Mouse (Mus musculus): ENCODE data around the gene Acot5. TPM values are rescaled to one million over a fixed set of nuclear protein-coding genes. Genes with fewer than 3 reads are reported as not detected.
"Not testable (repeated sequence)": the region's sequence is repeated elsewhere in the genome, so short reads cannot be mapped to it uniquely, and the experiment has no call there.

The Acot5 gene
- polyA plus RNA-seq (2015; fragmentation: Nextera tagmentation; extraction: Ambion mirVana) = 0.10 TPM in 1 of 2 replicates, not detected in the other

DNA sequence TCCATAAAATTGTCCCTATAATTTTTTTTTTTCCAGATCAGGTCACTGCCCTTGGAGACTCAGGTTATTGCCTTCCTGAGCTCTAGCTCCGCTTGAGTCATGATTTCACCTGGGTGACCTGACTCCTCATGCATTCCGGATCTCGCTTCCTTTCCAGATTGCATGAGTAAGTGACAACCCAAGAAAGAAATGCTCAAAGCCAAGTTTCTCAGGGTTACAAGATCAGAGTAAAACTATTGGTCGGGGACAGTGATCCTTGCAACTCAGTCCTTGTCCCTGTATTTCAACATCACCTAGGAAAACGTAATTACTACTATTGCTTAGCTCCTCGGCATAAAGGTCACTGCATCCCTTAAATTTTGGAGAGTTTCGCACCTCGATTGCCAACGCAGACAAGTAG lies at the start of gene Acot5:
Gene Acot5 (plus strand): TSS at position 340 of the 400 bp plus-strand sequence.
- Histone ChIP-seq H3K27ac (no peak within 1 kb of the TSS), H3K4me3 (peak within 1 kb of the TSS; percentile 48), H3K4me2 (peak within 1 kb of the TSS; percentile 81), H3K9ac (no peak within 1 kb of the TSS; the same call in 1 of the 2 replicates), H3K27me3 (peaks cover 33% of the 10 kb centered on the region), H3K9me3 (replicated peaks) (no peaks in the 10 kb centered on the region), H3K4me1 (replicated peaks) (0 out of 2 replicates have a peak, but pooled peaks cover 2% of the 10 kb centered on the region), H3K36me3 (no peaks in the 10 kb centered on the region)
- no peak for ATAC-seq (replicated peaks; ENCODE audit: insufficient number of reproducible peaks, insufficient read depth, low FRiP score, low read depth)
- WGBS = 50% methylated on average over 9 of the region's 9 CpGs

DNA sequence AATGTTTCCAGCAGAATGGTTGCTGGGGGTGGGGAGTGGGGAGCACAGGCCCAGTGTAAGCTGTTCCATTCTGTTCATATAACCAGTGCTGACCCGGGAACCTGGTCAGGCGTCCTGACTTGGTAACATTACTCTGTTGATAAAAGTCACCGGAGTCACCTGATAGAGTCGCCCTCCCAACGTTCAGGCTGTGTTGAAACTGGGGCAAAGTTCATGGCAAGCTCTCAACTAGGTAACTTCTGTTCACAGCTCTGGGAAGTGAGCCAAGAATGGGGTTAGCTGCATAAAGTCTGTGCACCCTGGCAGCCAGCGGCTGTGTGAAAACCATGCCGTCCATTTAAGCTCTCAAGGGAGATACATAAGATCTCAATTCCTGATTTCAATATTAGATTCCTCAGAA lies 48.6 kb upstream of the Acot5 start:
- not testable (repeated sequence) for H3K4me1 ChIP-seq (replicated peaks); H3K9me3 ChIP-seq (replicated peaks); H3K27me3 ChIP-seq; H3K9ac ChIP-seq; H3K4me3 ChIP-seq; H3K36me3 ChIP-seq; H3K4me2 ChIP-seq
- peak overlapping the region; percentile 31 for H3K27ac ChIP-seq
- ATAC-seq (replicated peaks; ENCODE audit: insufficient number of reproducible peaks, insufficient read depth, low FRiP score, low read depth) = peak; percentile 80
- WGBS = 14% methylated on average over 7 of the region's 7 CpGs

GRCm38 (mm10) chr12:84022266-84022665 lies 46.9 kb upstream of the Acot5 start:
- WGBS = 92% methylated on average over 4 of the region's 4 CpGs
- H3K4me1 ChIP-seq (replicated peaks); H3K36me3 ChIP-seq; H3K9ac ChIP-seq; H3K4me2 ChIP-seq; H3K9me3 ChIP-seq (replicated peaks); H3K27me3 ChIP-seq; H3K4me3 ChIP-seq; ATAC-seq (replicated peaks; ENCODE audit: insufficient number of reproducible peaks, insufficient read depth, low FRiP score, low read depth); H3K27ac ChIP-seq: not testable (repeated sequence)

GRCm38 (mm10) chr12:84023052-84023745 lies 45.9 kb upstream of the Acot5 start:
- Histone ChIP-seq H3K27me3 (no peaks in the 10 kb centered on the region), H3K9ac (no peak overlapping the region), H3K27ac (no peak overlapping the region), H3K4me3 (no peak overlapping the region), H3K9me3 (replicated peaks) (no peaks in the 10 kb centered on the region), H3K4me2 (no peak overlapping the region), H3K4me1 (replicated peaks) (peaks cover 5% of the 10 kb centered on the region; the same call in 1 of the 2 replicates), H3K36me3 (no peaks in the 10 kb centered on the region)
- WGBS = 83% methylated on average over 9 of the region's 9 CpGs
- ATAC-seq (replicated peaks; ENCODE audit: insufficient number of reproducible peaks, insufficient read depth, low FRiP score, low read depth) = no peak

GRCm38 (mm10) chr12:84025888-84026287 lies 43.2 kb upstream of the Acot5 start:
- 76% methylated on average over 7 of the region's 7 CpGs for WGBS
- no peak for ATAC-seq (replicated peaks; ENCODE audit: insufficient number of reproducible peaks, insufficient read depth, low FRiP score, low read depth)
- H3K4me3 ChIP-seq = no peak overlapping the region
- no peaks in the 10 kb centered on the region for H3K27me3 ChIP-seq
- H3K9ac ChIP-seq = no peak overlapping the region
- no peaks in the 10 kb centered on the region for H3K36me3 ChIP-seq
- no peak overlapping the region for H3K27ac ChIP-seq
- peaks cover 10% of the 10 kb centered on the region; the same call in 1 of the 2 replicates for H3K4me1 ChIP-seq (replicated peaks)
- H3K9me3 ChIP-seq (replicated peaks) = no peaks in the 10 kb centered on the region
- no peak overlapping the region for H3K4me2 ChIP-seq

DNA sequence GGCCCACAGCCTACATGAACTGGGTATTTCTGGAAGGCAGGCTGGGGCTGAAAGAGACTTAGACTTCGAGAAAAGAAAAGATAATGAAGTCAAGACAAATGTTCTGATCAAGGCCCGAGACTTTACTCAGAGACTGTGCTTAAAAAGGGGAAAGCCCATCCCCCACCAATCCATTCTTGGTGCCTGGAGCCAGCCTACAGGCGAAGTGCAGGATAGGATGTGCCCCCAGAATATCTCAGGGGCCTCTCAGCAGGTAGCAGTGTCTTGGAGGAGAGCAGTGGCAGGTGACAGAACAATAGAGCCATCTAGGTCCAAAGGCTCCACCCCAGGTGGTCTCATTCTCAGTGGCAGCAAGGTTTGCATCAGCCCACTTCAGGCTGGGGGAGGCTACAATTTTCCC lies 40.8 kb upstream of the Acot5 start:
- H3K27ac ChIP-seq; H3K9me3 ChIP-seq (replicated peaks); H3K4me2 ChIP-seq; H3K27me3 ChIP-seq; H3K9ac ChIP-seq; ATAC-seq (replicated peaks; ENCODE audit: insufficient number of reproducible peaks, insufficient read depth, low FRiP score, low read depth); H3K4me3 ChIP-seq; H3K36me3 ChIP-seq; H3K4me1 ChIP-seq (replicated peaks): not testable (repeated sequence)
- 56% methylated on average over 3 of the region's 3 CpGs for WGBS

- 96% methylated on average over 1 of the region's 1 CpGs for WGBS
- ATAC-seq (replicated peaks; ENCODE audit: insufficient number of reproducible peaks, insufficient read depth, low FRiP score, low read depth); H3K4me2 ChIP-seq; H3K9ac ChIP-seq; H3K4me1 ChIP-seq (replicated peaks); H3K9me3 ChIP-seq (replicated peaks); H3K27me3 ChIP-seq; H3K27ac ChIP-seq; H3K36me3 ChIP-seq; H3K4me3 ChIP-seq: not testable (repeated sequence)
These were observed 40.1 kb upstream of the Acot5 start for GRCm38 (mm10) chr12:84029043-84029442.

DNA sequence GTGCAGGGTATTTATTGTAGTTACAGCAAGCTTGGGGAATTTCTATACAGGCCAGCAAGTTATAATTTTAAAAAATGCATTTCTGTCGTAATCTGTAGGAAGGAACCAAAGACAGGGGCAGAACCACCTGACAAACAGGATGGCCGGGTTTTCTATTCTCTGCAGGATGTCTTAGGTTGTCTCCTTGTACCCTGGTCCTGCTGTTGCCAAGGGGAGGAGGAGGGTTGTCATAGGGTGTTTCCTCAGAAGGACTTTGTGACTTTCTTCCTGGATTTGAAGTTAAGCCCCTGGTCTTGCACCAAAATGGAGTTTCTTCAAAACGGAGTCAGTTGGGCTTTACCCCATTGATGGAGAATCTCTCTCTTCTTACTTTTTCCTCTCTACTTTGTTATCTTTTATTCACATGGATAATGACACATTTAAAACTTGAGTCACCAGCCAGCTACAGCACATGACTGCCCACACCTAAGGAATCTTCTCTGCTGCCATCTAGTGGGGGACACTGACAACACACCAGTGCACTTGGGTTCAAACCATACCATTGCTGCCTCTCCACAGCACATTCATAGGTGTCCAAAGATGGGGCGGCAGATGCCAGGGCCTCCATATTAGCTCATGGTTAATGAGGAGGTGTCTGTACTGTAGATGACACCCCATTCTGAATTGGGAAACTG lies 38.3 kb upstream of the Acot5 start:
- H3K9ac ChIP-seq = no peak overlapping the region
- H3K27ac ChIP-seq = 0 out of 2 replicates have a peak overlapping the region, but pooled peaks have one; percentile 25
- H3K4me1 ChIP-seq (replicated peaks) = peaks cover 5% of the 10 kb centered on the region; the same call in 1 of the 2 replicates
- no peak overlapping the region for H3K4me3 ChIP-seq
- no peaks in the 10 kb centered on the region for H3K9me3 ChIP-seq (replicated peaks)
- H3K4me2 ChIP-seq = no peak overlapping the region
- no peaks in the 10 kb centered on the region for H3K36me3 ChIP-seq
- no peaks in the 10 kb centered on the region for H3K27me3 ChIP-seq
- 59% methylated on average over 4 of the region's 4 CpGs for WGBS
- no peak for ATAC-seq (replicated peaks; ENCODE audit: insufficient number of reproducible peaks, insufficient read depth, low FRiP score, low read depth)

DNA sequence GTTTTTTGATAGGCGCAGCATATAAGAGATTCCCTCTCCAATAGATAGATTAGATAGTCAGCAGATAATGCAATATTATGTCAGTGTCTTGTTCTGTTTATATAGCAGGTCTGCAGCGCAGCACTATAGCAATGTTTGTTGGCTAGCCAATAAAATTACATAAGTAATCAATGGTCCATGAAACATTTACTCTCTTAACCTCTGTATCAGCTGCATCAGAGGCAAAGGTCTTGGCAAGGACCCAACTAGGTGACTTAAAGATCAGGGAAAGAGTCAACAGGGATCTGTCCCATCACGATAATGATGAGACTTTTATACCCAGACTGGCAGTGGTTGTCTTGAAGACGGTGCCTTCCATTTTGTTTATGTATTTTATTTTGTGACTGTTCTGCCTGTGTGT lies 36.3 kb upstream of the Acot5 start:
- Histone ChIP-seq H3K4me3 (no peak overlapping the region), H3K9ac (no peak overlapping the region), H3K9me3 (replicated peaks) (no peaks in the 10 kb centered on the region), H3K27me3 (no peaks in the 10 kb centered on the region), H3K4me1 (replicated peaks) (peaks cover 5% of the 10 kb centered on the region; the same call in 1 of the 2 replicates), H3K36me3 (no peaks in the 10 kb centered on the region), H3K27ac (no peak overlapping the region), H3K4me2 (no peak overlapping the region)
- ATAC-seq (replicated peaks; ENCODE audit: insufficient number of reproducible peaks, insufficient read depth, low FRiP score, low read depth) = no peak
- 83% methylated on average over 4 of the region's 4 CpGs for WGBS

DNA sequence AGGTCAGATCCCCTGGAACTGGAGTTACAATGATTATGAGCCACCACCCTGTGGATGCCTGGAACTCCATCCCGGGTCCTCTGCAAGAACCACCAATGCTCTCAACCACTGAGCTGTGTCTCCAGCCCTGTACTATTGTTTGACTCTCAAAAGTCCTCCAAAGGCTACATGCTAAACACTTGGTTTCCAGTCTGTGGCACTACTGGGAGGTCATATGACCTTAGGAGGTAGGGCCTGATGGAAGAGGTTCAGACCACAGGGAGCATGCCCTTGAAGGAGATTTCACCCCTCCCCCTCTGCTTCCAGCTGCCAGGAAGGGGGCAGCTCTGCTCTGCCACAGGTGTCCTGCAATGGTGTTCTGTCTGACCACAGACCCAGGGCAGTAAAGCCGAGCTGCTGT lies 35.8 kb upstream of the Acot5 start:
- H3K27me3 ChIP-seq; H3K36me3 ChIP-seq; H3K9ac ChIP-seq; H3K4me3 ChIP-seq; H3K9me3 ChIP-seq (replicated peaks); ATAC-seq (replicated peaks; ENCODE audit: insufficient number of reproducible peaks, insufficient read depth, low FRiP score, low read depth); H3K4me2 ChIP-seq; H3K27ac ChIP-seq; H3K4me1 ChIP-seq (replicated peaks): not testable (repeated sequence)
- 69% methylated on average over 2 of the region's 2 CpGs for WGBS

DNA sequence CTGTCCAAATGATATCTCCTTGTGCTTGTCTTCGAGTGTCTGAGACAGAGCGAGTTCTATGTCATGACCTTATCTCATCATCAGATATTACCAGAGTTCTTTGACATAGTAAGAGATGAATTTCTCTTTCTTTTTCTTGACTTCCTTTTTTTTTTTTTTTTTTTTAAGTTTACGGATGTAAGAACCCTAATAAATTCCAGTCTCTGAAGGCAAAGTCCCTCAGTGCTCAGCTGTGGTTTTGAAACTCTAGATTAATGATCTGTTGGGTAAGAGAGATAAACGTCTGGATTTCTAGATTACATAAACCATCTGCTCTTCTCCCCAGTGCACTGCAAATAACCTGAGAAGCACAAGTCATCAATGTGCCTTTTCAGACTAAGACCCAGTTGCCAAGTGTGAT lies 35.0 kb upstream of the Acot5 start:
- H3K4me1 ChIP-seq (replicated peaks) = peaks cover 7% of the 10 kb centered on the region; the same call in 1 of the 2 replicates
- H3K9ac ChIP-seq = no peak overlapping the region
- no peaks in the 10 kb centered on the region for H3K36me3 ChIP-seq
- H3K4me3 ChIP-seq = no peak overlapping the region
- H3K4me2 ChIP-seq = no peak overlapping the region
- H3K9me3 ChIP-seq (replicated peaks) = no peaks in the 10 kb centered on the region
- ATAC-seq (replicated peaks; ENCODE audit: insufficient number of reproducible peaks, insufficient read depth, low FRiP score, low read depth) = no peak
- H3K27ac ChIP-seq = no peak overlapping the region
- no peaks in the 10 kb centered on the region for H3K27me3 ChIP-seq
- 41% methylated on average over 4 of the region's 4 CpGs for WGBS

- 7% methylated on average over 32 of the region's 32 CpGs for WGBS
- H3K4me1 ChIP-seq (replicated peaks); ATAC-seq (replicated peaks; ENCODE audit: insufficient number of reproducible peaks, insufficient read depth, low FRiP score, low read depth); H3K27ac ChIP-seq; H3K27me3 ChIP-seq; H3K36me3 ChIP-seq; H3K9me3 ChIP-seq (replicated peaks): not testable (repeated sequence)
- Histone ChIP-seq H3K9ac (peak within 1 kb of the TSS; percentile 52), H3K4me2 (peak within 1 kb of the TSS; percentile 81), H3K4me3 (peak within 1 kb of the TSS; percentile 55)
These were observed 30.9 kb upstream of the Acot5 start, which contains the start of gene Acot4 for GRCm38 (mm10) chr12:84038241-84038640. TSS of gene Acot4 (plus strand) at chr12:84038379.
